Mouse (Mus musculus): ENCODE measurements around the gene Pkp3. TPM values are rescaled to one million over a fixed set of nuclear protein-coding genes. Genes with fewer than 3 reads are reported as not detected.

Pkp3 gene
- polyA plus RNA-seq, 1 experiment = 0.03 TPM

DNA sequence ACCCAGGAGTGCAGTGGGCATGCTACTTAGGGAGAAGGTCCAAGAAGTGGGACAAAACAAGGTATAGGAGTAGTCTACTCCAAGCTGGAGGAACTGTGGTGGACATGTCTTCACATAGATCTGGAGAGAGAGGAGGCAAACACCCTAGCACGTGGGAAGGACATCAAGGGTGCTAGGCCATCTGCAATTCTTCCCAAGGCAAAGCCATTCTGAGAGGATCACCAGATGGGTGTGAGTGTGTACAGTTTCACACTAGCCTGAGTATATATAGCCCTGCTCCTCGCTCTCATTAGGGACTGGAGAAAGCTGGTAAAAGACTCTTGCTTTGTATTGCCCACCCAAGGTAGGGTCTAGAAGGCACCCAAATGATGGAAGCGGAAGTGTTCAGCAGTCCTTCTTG lies 14.7 kb upstream of the Pkp3 start:
- TF ChIP-seq TAL1 (IDR thresholded peaks at IDR 0.05; ENCODE audit: low read length) (no peak), GATA1 (IDR thresholded peaks at IDR 0.05; ENCODE audit: low read length) (no peak)
- Histone ChIP-seq H3K9me3 (ENCODE audit: control insufficient read depth, low read length) (no peaks in the 10 kb centered on the region; the same call in 1 of the 2 replicates), H3K36me3 (ENCODE audit: control insufficient read depth) (no peaks in the 10 kb centered on the region), H3K4me1 (ENCODE audit: control insufficient read depth) (peaks cover 22% of the 10 kb centered on the region), H3K4me3 (replicated peaks) (no peak overlapping the region), H3K27me3 (ENCODE audit: control insufficient read depth) (peaks cover 78% of the 10 kb centered on the region)

- no peak overlapping the region for H3K4me3 ChIP-seq (replicated peaks)
- peaks cover 22% of the 10 kb centered on the region for H3K4me1 ChIP-seq (ENCODE audit: control insufficient read depth)
- TF ChIP-seq GATA1 (IDR thresholded peaks at IDR 0.05; ENCODE audit: low read length) (no peak), TAL1 (IDR thresholded peaks at IDR 0.05; ENCODE audit: low read length) (no peak)
- H3K27me3 ChIP-seq (ENCODE audit: control insufficient read depth) = peaks cover 77% of the 10 kb centered on the region
- no peaks in the 10 kb centered on the region; the same call in 1 of the 2 replicates for H3K9me3 ChIP-seq (ENCODE audit: control insufficient read depth, low read length)
- H3K36me3 ChIP-seq (ENCODE audit: control insufficient read depth) = no peaks in the 10 kb centered on the region
Measured at GRCm38 (mm10) chr7:141064175-141064574, 13.8 kb upstream of the Pkp3 start.

DNA sequence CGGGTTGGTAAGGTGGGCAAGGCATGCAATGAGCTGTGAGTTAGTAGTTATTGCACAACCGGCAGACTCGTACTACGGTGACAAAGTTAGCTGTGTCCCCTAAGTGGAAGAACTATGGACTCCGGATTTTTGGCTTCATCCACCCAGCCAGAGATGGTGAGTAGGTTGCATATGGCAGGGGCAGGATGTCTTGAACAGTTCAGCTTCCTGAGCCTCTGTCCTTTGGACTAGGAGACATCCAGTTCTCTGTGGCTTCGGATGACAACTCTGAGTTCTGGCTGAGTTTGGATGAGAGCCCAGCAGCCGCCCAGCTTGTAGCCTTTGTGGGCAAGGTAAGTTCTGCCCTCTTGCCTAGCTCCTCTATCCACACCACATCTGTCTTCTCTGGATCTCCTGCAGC lies 13.4 kb upstream of the Pkp3 start:
- no peaks in the 10 kb centered on the region; the same call in 1 of the 2 replicates for H3K9me3 ChIP-seq (ENCODE audit: control insufficient read depth, low read length)
- no peak overlapping the region for H3K4me3 ChIP-seq (replicated peaks)
- TF ChIP-seq GATA1 (IDR thresholded peaks at IDR 0.05; ENCODE audit: low read length) = no peak
- TF ChIP-seq TAL1 (IDR thresholded peaks at IDR 0.05; ENCODE audit: low read length) = no peak
- no peaks in the 10 kb centered on the region for H3K36me3 ChIP-seq (ENCODE audit: control insufficient read depth)
- peaks cover 22% of the 10 kb centered on the region for H3K4me1 ChIP-seq (ENCODE audit: control insufficient read depth)
- peaks cover 76% of the 10 kb centered on the region for H3K27me3 ChIP-seq (ENCODE audit: control insufficient read depth)

DNA sequence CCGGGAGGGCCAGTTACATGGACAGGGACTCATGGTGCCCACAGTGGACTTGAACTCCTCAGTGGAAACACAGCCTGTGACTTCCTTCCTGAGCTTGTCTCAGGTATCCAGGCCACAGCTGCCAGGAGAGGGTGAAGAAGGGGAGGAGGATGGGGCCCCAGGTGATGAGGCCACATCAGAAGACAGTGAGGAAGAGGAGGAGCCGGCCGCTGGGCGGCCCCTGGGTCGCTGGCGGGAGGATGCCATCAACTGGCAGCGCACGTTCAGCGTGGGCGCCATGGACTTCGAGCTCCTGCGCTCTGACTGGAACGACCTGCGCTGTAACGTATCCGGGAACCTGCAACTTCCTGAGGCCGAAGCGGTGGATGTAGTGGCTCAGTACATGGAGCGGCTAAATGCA lies 9.7 kb upstream of the Pkp3 start:
- Histone ChIP-seq H3K36me3 (ENCODE audit: control insufficient read depth) (no peaks in the 10 kb centered on the region), H3K4me3 (replicated peaks) (no peak overlapping the region), H3K27me3 (ENCODE audit: control insufficient read depth) (peaks cover 71% of the 10 kb centered on the region), H3K9me3 (ENCODE audit: control insufficient read depth, low read length) (no peaks in the 10 kb centered on the region; the same call in 1 of the 2 replicates), H3K4me1 (ENCODE audit: control insufficient read depth) (peaks cover 12% of the 10 kb centered on the region)
- TF ChIP-seq TAL1 (IDR thresholded peaks at IDR 0.05; ENCODE audit: low read length) = no peak
- TF ChIP-seq GATA1 (IDR thresholded peaks at IDR 0.05; ENCODE audit: low read length) = no peak

DNA sequence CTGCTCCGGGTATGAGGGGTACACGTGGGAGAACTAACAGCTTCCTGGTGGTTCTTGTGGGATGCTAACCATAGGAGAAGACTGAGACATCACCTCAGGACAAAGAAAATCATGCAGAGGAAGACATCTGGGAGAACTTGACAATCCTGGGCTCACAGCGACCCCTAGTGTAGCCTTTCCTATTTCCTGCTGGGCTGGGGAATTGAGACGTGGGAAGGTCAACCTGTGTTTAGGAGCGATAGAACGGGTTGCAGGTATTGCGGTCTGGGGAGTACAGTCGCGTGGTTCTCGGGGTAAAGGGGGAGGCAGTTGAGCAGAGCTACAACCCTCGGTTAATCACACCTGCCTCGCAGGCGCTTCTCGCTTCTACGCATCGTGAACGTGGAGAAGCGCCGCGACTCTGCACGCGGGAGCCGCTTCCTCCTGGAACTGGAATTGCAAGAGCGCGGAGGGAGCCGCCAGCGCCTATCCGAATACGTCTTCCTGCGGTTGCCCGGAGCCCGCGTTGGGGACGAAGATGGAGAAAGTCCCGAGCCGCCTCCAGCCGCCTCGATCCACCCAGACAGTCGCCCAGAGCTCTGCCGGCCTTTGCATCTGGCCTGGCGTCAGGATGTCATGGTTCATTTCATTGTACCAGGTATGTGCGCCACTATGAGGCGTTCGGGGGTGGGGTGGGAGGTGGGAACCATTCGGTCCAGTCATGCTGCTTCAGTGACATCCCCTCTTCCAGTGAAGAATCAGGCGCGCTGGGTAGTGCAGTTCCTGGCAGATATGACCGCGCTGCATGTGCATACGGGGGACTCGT lies 7.8 kb upstream of the Pkp3 start:
- H3K36me3 ChIP-seq (ENCODE audit: control insufficient read depth) = no peaks in the 10 kb centered on the region
- no peak overlapping the region for H3K4me3 ChIP-seq (replicated peaks)
- peaks cover 68% of the 10 kb centered on the region for H3K27me3 ChIP-seq (ENCODE audit: control insufficient read depth)
- no peak for TF ChIP-seq GATA1 (IDR thresholded peaks at IDR 0.05; ENCODE audit: low read length)
- no peak for TF ChIP-seq TAL1 (IDR thresholded peaks at IDR 0.05; ENCODE audit: low read length)
- H3K4me1 ChIP-seq (ENCODE audit: control insufficient read depth) = peaks cover 10% of the 10 kb centered on the region
- no peaks in the 10 kb centered on the region; the same call in 1 of the 2 replicates for H3K9me3 ChIP-seq (ENCODE audit: control insufficient read depth, low read length)

DNA sequence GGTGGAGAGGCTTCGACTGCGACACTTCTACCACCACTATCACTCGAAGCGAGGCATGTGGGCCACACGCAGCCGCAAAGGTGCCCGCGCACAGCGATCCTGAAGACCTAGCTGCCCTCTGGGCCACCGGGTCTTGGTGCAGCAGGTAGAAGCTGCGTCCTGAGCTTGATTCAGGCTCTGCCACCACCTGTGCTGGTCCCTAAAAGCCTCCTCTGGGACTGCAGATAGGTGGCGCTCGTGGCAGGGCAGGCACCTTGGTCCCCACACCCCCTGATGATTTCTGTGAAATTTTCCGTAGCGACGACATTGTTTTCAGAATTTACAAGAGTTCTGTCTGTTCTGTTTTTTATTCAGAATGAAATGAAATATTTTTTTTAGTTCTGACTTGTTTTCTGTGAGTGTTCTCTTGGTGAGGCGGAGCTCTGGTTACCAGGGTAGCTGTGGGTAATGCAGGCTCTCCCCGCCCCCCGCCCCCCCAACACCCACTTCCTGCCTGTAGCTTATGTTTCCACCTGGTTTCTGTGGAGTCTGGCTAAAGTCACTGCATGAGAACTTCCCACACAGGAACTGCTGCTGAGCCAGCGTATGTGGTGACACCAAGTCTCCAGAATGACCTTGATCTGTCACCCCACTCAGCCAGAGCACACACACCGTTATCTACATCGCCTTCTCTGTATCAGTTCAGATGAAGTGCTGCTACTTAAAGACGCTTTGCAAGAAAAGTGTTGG lies 5.8 kb upstream of the Pkp3 start:
- H3K36me3 ChIP-seq (ENCODE audit: control insufficient read depth) = no peaks in the 10 kb centered on the region
- H3K27me3 ChIP-seq (ENCODE audit: control insufficient read depth) = peaks cover 74% of the 10 kb centered on the region
- H3K4me1 ChIP-seq (ENCODE audit: control insufficient read depth) = peaks cover 10% of the 10 kb centered on the region
- no peak for TF ChIP-seq GATA1 (IDR thresholded peaks at IDR 0.05; ENCODE audit: low read length)
- no peak for TF ChIP-seq TAL1 (IDR thresholded peaks at IDR 0.05; ENCODE audit: low read length)
- H3K9me3 ChIP-seq (ENCODE audit: control insufficient read depth, low read length) = no peaks in the 10 kb centered on the region; the same call in 1 of the 2 replicates
- H3K4me3 ChIP-seq (replicated peaks) = no peak overlapping the region

- Histone ChIP-seq H3K36me3 (ENCODE audit: control insufficient read depth) (no peaks in the 10 kb centered on the region), H3K4me1 (ENCODE audit: control insufficient read depth) (peaks cover 10% of the 10 kb centered on the region), H3K27me3 (ENCODE audit: control insufficient read depth) (peaks cover 63% of the 10 kb centered on the region), H3K4me3 (replicated peaks) (no peak overlapping the region), H3K9me3 (ENCODE audit: control insufficient read depth, low read length) (no peaks in the 10 kb centered on the region; the same call in 1 of the 2 replicates)
- TF ChIP-seq GATA1 (IDR thresholded peaks at IDR 0.05; ENCODE audit: low read length) (no peak), TAL1 (IDR thresholded peaks at IDR 0.05; ENCODE audit: low read length) (no peak)
Measured at GRCm38 (mm10) chr7:141073782-141074181, 4.2 kb upstream of the Pkp3 start.

GRCm38 (mm10) chr7:141078876-141079275 lies 858 bp downstream of the Pkp3 start:
- H3K9me3 ChIP-seq (ENCODE audit: control insufficient read depth, low read length) = no peaks in the 10 kb centered on the region
- H3K36me3 ChIP-seq (ENCODE audit: control insufficient read depth) = no peaks in the 10 kb centered on the region
- H3K4me1 ChIP-seq (ENCODE audit: control insufficient read depth) = peaks cover 7% of the 10 kb centered on the region
- peaks cover 38% of the 10 kb centered on the region for H3K27me3 ChIP-seq (ENCODE audit: control insufficient read depth)
- no peak overlapping the region for H3K4me3 ChIP-seq (replicated peaks)
- TF ChIP-seq TAL1 (IDR thresholded peaks at IDR 0.05; ENCODE audit: low read length) = no peak
- no peak for TF ChIP-seq GATA1 (IDR thresholded peaks at IDR 0.05; ENCODE audit: low read length)

Measured in erythroblast, embryonic 14.5 days (primary cell).